ENCODE assay signal across 7 mouse cellular contexts in the genomic region with DNA sequence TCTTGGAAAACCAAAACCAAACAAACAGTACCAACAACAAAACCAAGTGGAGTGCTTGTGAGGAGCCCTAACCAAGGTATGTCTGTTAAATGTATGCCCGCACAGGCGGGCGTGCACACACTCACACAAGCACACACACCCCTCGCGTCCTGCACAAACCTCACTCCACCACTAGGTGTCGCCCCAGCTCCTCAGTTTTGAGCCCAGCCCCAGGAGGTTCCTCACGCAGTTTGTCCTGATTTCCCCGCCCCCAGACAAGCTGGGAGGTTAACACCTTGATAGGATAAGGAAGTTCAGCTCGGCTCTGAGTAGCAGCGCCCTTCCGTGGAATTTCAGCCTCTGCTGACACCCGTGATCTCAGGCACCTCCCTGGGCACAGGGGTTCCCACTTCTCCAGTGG. TPM values are rescaled to one million over a fixed set of nuclear protein-coding genes. Genes with fewer than 3 reads are reported as not detected.
DNase-seq lines count a peak whose midpoint lies in the region; ATAC-seq lines count a peak whose summit lies in the region.

No protein-coding gene starts in this region.

- H3K9ac ChIP-seq in intestine, embryonic 16.5 days (ENCODE audit: low read depth, low read length) = no peak overlapping the region
- no peak overlapping the region for H3K9ac ChIP-seq in midbrain, embryonic 11.5 days (ENCODE audit: low read length)

- DNase-seq in adrenal gland, adult 8-10 months = peak; percentile 60
- DNase-seq in embryo, embryonic 11.5 days (ENCODE audit: low read depth, low spot score) = peak; percentile 69
- DNase-seq in gastrocnemius, postnatal 36 days = peak; percentile 68 to 82
- DNase-seq in left cerebral cortex, postnatal 25 days (ENCODE audit: low spot score in 2 of 2) = peak; percentile 87 to 88
- DNase-seq in midbrain, embryonic 11.5 days (ENCODE audit: low spot score, missing footprints) = peak; percentile 99
- DNase-seq in skeletal muscle tissue, adult 2 months (ENCODE audit: low read depth, low spot score) = peak; percentile 65

- no peaks in the 10 kb centered on the region for H3K4me1 ChIP-seq in intestine, embryonic 16.5 days (ENCODE audit: control insufficient read depth, insufficient read depth, low read length)
- no peaks in the 10 kb centered on the region for H3K4me1 ChIP-seq in midbrain, embryonic 11.5 days (ENCODE audit: control insufficient read depth, insufficient read depth, low read length)

- ATAC-seq in intestine, embryonic 16.5 days = peak; percentile 90
- peak; percentile 66 for ATAC-seq in midbrain, embryonic 11.5 days (ENCODE audit: low FRiP score)

- H3K27me3 ChIP-seq in intestine, embryonic 16.5 days (replicated peaks; ENCODE audit: control insufficient read depth, insufficient read depth, low read length) = peaks cover 24% of the 10 kb centered on the region
- H3K27me3 ChIP-seq in midbrain, embryonic 11.5 days (ENCODE audit: control insufficient read depth, insufficient read depth, low read length) = peaks cover 16% of the 10 kb centered on the region

- H3K27ac ChIP-seq in intestine, embryonic 16.5 days (ENCODE audit: low read length) = no peak overlapping the region
- H3K27ac ChIP-seq in midbrain, embryonic 11.5 days (ENCODE audit: low read depth, low read length) = no peak overlapping the region

- intact Hi-C loops in gastrocnemius, postnatal 36 days (cut with DNase I) = loop anchor here (1.0 kb wide), 2 partner anchors 64 to 91 kb away; no protein-coding TSS in a partner anchor
- intact Hi-C loops in left cerebral cortex, postnatal 25 days (cut with DNase I) = loop anchor here (1.0 to 10.0 kb wide), 3 partner anchors 64 to 276 kb away; a partner anchor contains a TSS

- H3K4me2 ChIP-seq in intestine, embryonic 16.5 days (ENCODE audit: low read depth, low read length) = peak overlapping the region; percentile 48
- no peak overlapping the region for H3K4me2 ChIP-seq in midbrain, embryonic 11.5 days

- 1% methylated on average over 12 of the region's 12 CpGs for WGBS in intestine, embryonic 16.5 days
- WGBS in midbrain, embryonic 11.5 days = 5% methylated on average over 12 of the region's 12 CpGs

- H3K4me3 ChIP-seq in intestine, embryonic 16.5 days (ENCODE audit: low read length) = peak overlapping the region; percentile 27
- no peak overlapping the region for H3K4me3 ChIP-seq in midbrain, embryonic 11.5 days (ENCODE audit: low read depth, low read length)

- H3K36me3 ChIP-seq in intestine, embryonic 16.5 days (ENCODE audit: control insufficient read depth, insufficient read depth, low read length) = no peaks in the 10 kb centered on the region
- H3K36me3 ChIP-seq in midbrain, embryonic 11.5 days (ENCODE audit: control insufficient read depth, insufficient read depth, low read length) = no peaks in the 10 kb centered on the region

- no peaks in the 10 kb centered on the region for H3K9me3 ChIP-seq in intestine, embryonic 16.5 days (ENCODE audit: control insufficient read depth, low read length)
- H3K9me3 ChIP-seq in midbrain, embryonic 11.5 days (ENCODE audit: control insufficient read depth, low read length) = no peaks in the 10 kb centered on the region

RNA-seq across cellular contexts. Expression of a gene that starts 5.7 kb away (rescaled TPM):
- total RNA-seq in adrenal gland, adult 8-10 months (2022) = 1 to 10 TPM in 1 of 4 experiments, under 1 TPM in 3; 0.42 to 1.1 (median 0.71) TPM
- total RNA-seq in gastrocnemius, postnatal 36 days (2021) = under 1 TPM in 1 of 2 experiments, not detected in 1; 0.13 TPM
- polyA plus RNA-seq in intestine, embryonic 16.5 days (2015; fragmentation: Nextera tagmentation; extraction: Ambion mirVana) = 6.7 and 7.8 TPM in 2 replicates
- 100 to 1,000 TPM; 171 to 195 TPM for total RNA-seq in left cerebral cortex, postnatal 25 days (2021)
- polyA plus RNA-seq in midbrain, embryonic 11.5 days (2014; fragmentation: Nextera tagmentation; extraction: Ambion mirVana) = 33.6 and 35.3 TPM in 2 replicates

Comparison
In these comparisons a context has a peak if more than half of its experiments do, and no peak if none do; other contexts are left out.
1. RNA of a gene that starts 5.7 kb away (total RNA-seq): 171 to 195 TPM in left cerebral cortex, postnatal 25 days; 0.42 to 1.1 TPM in adrenal gland, adult 8-10 months and 0.13 TPM in gastrocnemius, postnatal 36 days; every median in the first group is over 10 times any median in the second.
2. Peak in every context shown above with its lines, with median percentiles within 50 percentile points of each other: DNase-seq.